Mouse (Mus musculus) G1E (cell line): ENCODE data around the gene Ppp2r3a.

Experiments used
- CTCF ChIP-seq: IDR thresholded peaks from 2 replicates; pipeline ENCODE4 v1.5.1; 2012; ENCODE audit warnings: low read depth, low read length, inconsistent platforms, mixed read lengths
- GATA1 ChIP-seq: IDR thresholded peaks from 2 replicates; pipeline ENCODE4 v1.6.1; 2012; ENCODE audit warnings: borderline replicate concordance, low read length, inconsistent platforms, mixed read lengths
- TAL1 ChIP-seq: conservative IDR thresholded peaks from 2 replicates; pipeline ENCODE4 v1.6.1; 2012; ENCODE audit warnings: low read depth, low read length, inconsistent platforms, mixed read lengths

GRCm38 (mm10) chr9:101291676-101292660, 40.4 kb upstream of the Ppp2r3a start:
- TF ChIP-seq GATA1 (no peak), CTCF (no peak), TAL1 (no peak)
